Mouse (Mus musculus) neural tube, embryonic 14.5 days (tissue): ENCODE measurements around the gene Cphx3. TPM values are rescaled to one million over a fixed set of nuclear protein-coding genes. Genes with fewer than 3 reads are reported as not detected.
"Not testable (repeated sequence)": the region's sequence is repeated elsewhere in the genome, so short reads cannot be mapped to it uniquely, and the experiment has no call there.

Experiments used
- ATAC-seq: fragments of 200-750 bp; cut with Nextera tagmentation; 2 replicates; pipeline ENCODE4 v1.8.0; 2017; ENCODE audit warnings: low read depth, mild to moderate bottlenecking, moderate TSS enrichment, moderate library complexity
- H3K27ac ChIP-seq: fragments of 300-500 bp; sonication (generic); 2 replicates; pipeline ENCODE4 v1.5.1; 2014; ENCODE audit warnings: low read depth, mild to moderate bottlenecking, control low read depth, low read length, moderate library complexity, mixed read lengths
- H3K27me3 ChIP-seq: fragments of 300-500 bp; sonication (generic); 2 replicates; pipeline ENCODE4 v1.6.1; 2014; ENCODE audit warnings: low read length; ENCODE audit not compliant: control insufficient read depth, insufficient read depth
- H3K36me3 ChIP-seq: fragments of 300-500 bp; sonication (generic); 2 replicates; pipeline ENCODE4 v1.6.1; 2014; ENCODE audit warnings: low read length, mixed read lengths; ENCODE audit not compliant: control insufficient read depth, insufficient read depth
- H3K4me1 ChIP-seq: fragments of 300-500 bp; sonication (generic); 2 replicates; pipeline ENCODE4 v1.6.1; 2014; ENCODE audit warnings: low read length; ENCODE audit not compliant: control insufficient read depth, insufficient read depth
- H3K4me2 ChIP-seq: fragments of 300-500 bp; sonication (generic); 2 replicates; pipeline ENCODE4 v1.6.1; 2014; ENCODE audit warnings: mild to moderate bottlenecking, low read depth, low read length, control low read depth
- H3K4me3 ChIP-seq: fragments of 300-500 bp; sonication (generic); 2 replicates; pipeline ENCODE4 v1.5.1; 2014; ENCODE audit warnings: low read depth, low read length, control low read depth, mixed read lengths
- H3K9ac ChIP-seq: fragments of 300-500 bp; sonication (generic); replicated peaks from 2 replicates; pipeline ENCODE4 v1.6.1; 2014; ENCODE audit warnings: low read depth, mild to moderate bottlenecking, control low read depth, low read length, mixed read lengths
- H3K9me3 ChIP-seq: fragments of 300-500 bp; sonication (generic); 2 replicates; pipeline ENCODE4 v1.6.1; 2016; ENCODE audit warnings: low read length; ENCODE audit not compliant: control insufficient read depth
- WGBS: fragments of 180-500 bp; shearing (Covaris S2); extraction: QIAGEN DNeasy Blood & Tissue Kit; methylation state at CpG from one replicate; pipeline ENCODE4 v1.1.7; 2014; 5-methylcytosine and 5-hydroxymethylcytosine counted together
- polyA plus RNA-seq: library from polyadenylated mRNA; unstranded; fragments of >200 nt; fragmentation: Nextera tagmentation; extraction: Ambion mirVana; gene quantifications from 2 replicates; pipeline ENCODE4 v1.2.1, GENCODE M21; 2014

The Cphx3 gene
- polyA plus RNA-seq: not detected in 2 replicates

GRCm38 (mm10) chr14:26081997-26082396, at the start of gene Cphx3:
Gene Cphx3, plus strand, starts transcription at chr14:26082297.
- H3K9me3 ChIP-seq, H3K9ac ChIP-seq, H3K36me3 ChIP-seq, H3K4me1 ChIP-seq, H3K27me3 ChIP-seq, H3K4me2 ChIP-seq, H3K27ac ChIP-seq, H3K4me3 ChIP-seq, ATAC-seq: not testable (repeated sequence)
- no CpG with 5 or more reads among the region's 1 CpGs for WGBS

- H3K27ac ChIP-seq, H3K4me1 ChIP-seq, H3K4me3 ChIP-seq, H3K9ac ChIP-seq, H3K4me2 ChIP-seq, H3K27me3 ChIP-seq, H3K9me3 ChIP-seq, H3K36me3 ChIP-seq, ATAC-seq: not testable (repeated sequence)
- WGBS: no CpG with 5 or more reads among the region's 3 CpGs
Observed at GRCm38 (mm10) chr14:26034364-26034763, 47.7 kb upstream of the Cphx3 start.

- not testable (repeated sequence) for H3K27me3 ChIP-seq, H3K4me3 ChIP-seq, H3K4me2 ChIP-seq, H3K36me3 ChIP-seq, H3K4me1 ChIP-seq, ATAC-seq, H3K27ac ChIP-seq, H3K9ac ChIP-seq, H3K9me3 ChIP-seq
- WGBS: no CpG with 5 or more reads among the region's 6 CpGs
Observed at GRCm38 (mm10) chr14:26035439-26035838, 46.7 kb upstream of the Cphx3 start.

DNA sequence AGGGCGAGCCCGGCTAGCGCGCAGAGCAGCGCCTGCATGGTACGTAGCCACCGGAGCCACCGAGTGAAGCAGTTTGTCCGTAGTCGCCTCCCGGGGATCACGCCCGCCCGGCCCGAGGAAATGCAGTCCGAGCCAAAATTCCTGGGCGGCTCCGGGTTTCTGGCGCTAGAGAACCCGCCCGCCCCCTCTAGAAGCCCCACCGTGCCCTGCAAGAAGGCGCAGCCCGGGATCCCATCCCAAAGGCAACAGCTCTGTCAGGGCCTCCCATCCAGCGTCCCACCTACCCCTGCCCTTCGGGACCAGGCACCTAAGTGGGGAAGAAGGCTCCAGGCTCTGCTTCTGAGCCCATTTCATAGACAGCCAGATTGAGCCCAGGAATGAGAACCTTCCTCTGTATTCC, 39.5 kb upstream of the Cphx3 start, which contains the start of gene Gm9780:
Gm9780 (minus strand) TSS at position 101 of the 400 bp plus-strand sequence.
- not testable (repeated sequence) for H3K27me3 ChIP-seq, H3K4me1 ChIP-seq, H3K36me3 ChIP-seq, H3K4me3 ChIP-seq, ATAC-seq, H3K9ac ChIP-seq, H3K4me2 ChIP-seq, H3K27ac ChIP-seq, H3K9me3 ChIP-seq
- no CpG with 5 or more reads among the region's 26 CpGs for WGBS

GRCm38 (mm10) chr14:26045007-26045406, 37.1 kb upstream of the Cphx3 start:
- H3K27me3 ChIP-seq, H3K4me1 ChIP-seq, H3K4me3 ChIP-seq, H3K4me2 ChIP-seq, H3K27ac ChIP-seq, H3K9me3 ChIP-seq, H3K9ac ChIP-seq, ATAC-seq, H3K36me3 ChIP-seq: not testable (repeated sequence)
- WGBS: no CpG with 5 or more reads among the region's 5 CpGs

DNA sequence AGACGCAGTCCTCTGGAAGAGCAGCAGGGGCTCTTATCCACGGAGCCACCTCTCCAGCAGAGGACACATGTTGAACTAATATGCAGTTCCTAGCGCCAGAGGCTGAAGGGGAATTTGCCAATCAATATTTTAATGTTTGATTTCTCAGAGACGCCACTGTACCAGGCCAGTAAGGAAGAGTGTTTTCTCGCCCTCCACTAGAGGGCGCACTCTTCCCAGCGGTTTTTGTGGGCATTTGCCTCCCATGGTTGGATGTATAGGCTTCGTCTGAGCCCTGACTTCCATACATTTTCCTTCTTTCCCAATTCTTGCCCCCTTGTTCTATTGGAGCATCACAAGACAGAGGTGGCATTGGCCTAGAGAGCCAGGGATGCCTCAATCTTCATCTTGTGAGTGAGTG, 35.1 kb upstream of the Cphx3 start:
- not testable (repeated sequence) for H3K9me3 ChIP-seq, H3K27me3 ChIP-seq, H3K4me1 ChIP-seq, H3K9ac ChIP-seq, H3K27ac ChIP-seq, H3K4me3 ChIP-seq, ATAC-seq, H3K4me2 ChIP-seq, H3K36me3 ChIP-seq
- WGBS: no CpG with 5 or more reads among the region's 8 CpGs

DNA sequence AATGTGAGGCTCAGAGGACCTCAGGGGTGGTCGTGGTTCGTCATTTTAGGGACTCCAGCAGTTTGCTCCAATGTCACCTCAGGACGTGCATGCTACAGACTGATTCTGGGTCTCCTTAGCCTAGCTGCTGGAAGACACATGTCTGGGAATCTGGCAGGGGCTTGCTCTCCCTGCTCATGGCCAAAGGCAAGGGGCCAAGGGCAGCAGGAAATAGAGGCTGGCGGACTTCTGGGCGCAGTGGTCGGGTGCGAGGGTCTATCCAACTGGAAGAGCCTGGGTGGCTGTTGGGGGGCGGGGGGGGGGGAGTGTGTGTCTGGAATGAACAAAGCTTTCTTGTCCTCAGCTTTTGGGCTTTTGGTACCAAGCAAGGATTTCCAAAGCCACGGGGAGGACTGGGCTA, 33.3 kb upstream of the Cphx3 start:
- H3K9ac ChIP-seq, H3K4me3 ChIP-seq, H3K4me1 ChIP-seq, H3K4me2 ChIP-seq, H3K36me3 ChIP-seq, ATAC-seq, H3K27ac ChIP-seq, H3K27me3 ChIP-seq, H3K9me3 ChIP-seq: not testable (repeated sequence)
- WGBS: no CpG with 5 or more reads among the region's 9 CpGs

GRCm38 (mm10) chr14:26058184-26058583, 23.9 kb upstream of the Cphx3 start:
- not testable (repeated sequence) for H3K9ac ChIP-seq, H3K9me3 ChIP-seq, H3K4me1 ChIP-seq, ATAC-seq, H3K4me2 ChIP-seq, H3K27me3 ChIP-seq, H3K4me3 ChIP-seq, H3K36me3 ChIP-seq, H3K27ac ChIP-seq
- no CpG with 5 or more reads among the region's 3 CpGs for whole genome bisulfite sequencing

GRCm38 (mm10) chr14:26059362-26059761, 22.7 kb upstream of the Cphx3 start:
- not testable (repeated sequence) for H3K36me3 ChIP-seq, H3K4me1 ChIP-seq, H3K9ac ChIP-seq, ATAC-seq, H3K9me3 ChIP-seq, H3K4me3 ChIP-seq, H3K4me2 ChIP-seq, H3K27me3 ChIP-seq, H3K27ac ChIP-seq
- no CpG with 5 or more reads among the region's 6 CpGs for WGBS
